Mouse (Mus musculus): Measurements from ENCODE around the gene Olfr907.

Olfr907 gene

GRCm38 (mm10) chr9:38495501-38495900 lies at the start of gene Olfr907:
Gene Olfr907 (plus strand): TSS chr9:38495801.
- DNase-seq, result no peak

GRCm38 (mm10) chr9:38447352-38447751 lies 48.2 kb upstream of the Olfr907 start, which contains the start of gene Olfr902:
Gene Olfr902 (plus strand): TSS chr9:38447652.
- no peak for DNase-seq

GRCm38 (mm10) chr9:38462844-38463243 lies 32.8 kb upstream of the Olfr907 start, which contains the start of gene Olfr904:
Gene Olfr904 (plus strand): TSS chr9:38463144.
- DNase-seq, result no peak

DNA sequence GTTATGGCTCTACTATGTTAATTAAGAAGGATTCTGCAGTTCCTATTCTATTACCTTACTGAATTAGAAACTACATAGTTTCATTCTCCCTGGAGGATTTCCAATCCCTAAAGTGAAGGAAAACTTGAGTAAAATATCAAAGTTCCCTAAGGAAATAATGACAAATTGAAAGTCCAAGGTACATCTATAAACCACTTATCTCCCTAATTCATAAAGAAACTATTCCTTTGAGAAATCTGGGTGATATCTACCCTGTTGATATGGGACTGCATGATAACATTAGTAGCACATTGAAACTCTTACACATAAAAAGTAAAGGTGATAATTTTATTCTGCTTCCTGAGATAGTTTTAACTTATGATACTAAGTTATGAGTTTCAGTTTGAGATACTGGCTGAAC lies 24.8 kb upstream of the Olfr907 start, which contains the start of gene Olfr905:
Olfr905 (plus strand) TSS at position 301 of the 400 bp plus-strand sequence.
- no peak for DNase-seq

GRCm38 (mm10) chr9:38486785-38487184 lies 8.8 kb upstream of the Olfr907 start, which contains the start of gene Olfr906:
Gene Olfr906 (plus strand): TSS chr9:38487085.
- DNase-seq, result no peak

DNA sequence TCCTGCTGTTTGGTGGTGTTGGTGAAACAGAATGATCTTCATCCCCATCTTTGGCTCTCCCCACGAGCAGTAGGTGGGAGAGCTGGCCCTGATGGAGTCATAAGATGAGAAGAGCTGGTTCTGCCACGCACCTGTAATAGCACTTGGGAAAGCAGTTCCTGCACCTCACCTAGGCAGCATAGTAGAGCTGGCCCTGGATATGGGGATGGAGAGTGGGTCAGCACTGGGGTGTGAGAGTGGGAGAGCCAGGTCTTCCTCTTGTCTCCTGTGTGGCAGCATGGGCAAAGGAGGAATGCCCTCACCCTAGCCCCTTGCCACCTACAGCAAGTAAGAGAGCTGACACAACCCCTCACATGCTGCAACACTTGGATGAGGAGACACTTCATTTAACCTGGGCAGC lies 16.8 kb downstream of the Olfr907 start:
- no peak for DNase-seq

DNA sequence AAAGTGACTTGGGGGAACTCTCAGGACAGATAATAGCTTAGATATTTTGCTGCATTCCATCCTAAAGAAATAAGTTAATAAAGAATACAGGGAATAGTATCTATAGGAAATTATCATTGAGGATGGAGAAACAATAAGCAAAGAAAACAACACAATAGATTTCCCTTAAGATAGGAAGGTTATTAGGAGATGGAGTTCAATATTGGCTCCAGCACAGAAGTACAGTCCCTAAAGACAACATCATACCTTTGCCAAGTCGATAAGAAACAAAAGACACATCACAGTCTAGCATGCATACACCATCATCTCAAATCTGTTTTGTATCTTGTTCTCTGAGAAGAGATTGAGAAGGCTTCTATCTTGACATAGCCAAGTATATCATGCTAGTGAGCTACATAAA lies 25.7 kb downstream of the Olfr907 start, which contains the start of gene Olfr911-ps1:
Olfr911-ps1 (plus strand) TSS at position 301 of the 400 bp plus-strand sequence.
- DNase-seq, result no peak

GRCm38 (mm10) chr9:38537549-38537948 lies 41.9 kb downstream of the Olfr907 start, which contains the start of gene Olfr910:
Gene Olfr910 (plus strand): TSS chr9:38537849.
- no peak for DNase-seq

All from kidney, postnatal 36 days (tissue).